Mouse (Mus musculus) CH12.LX (cell line): ENCODE measurements around the gene Slc24a1.

ENCODE experiments used
- BHLHE40 ChIP-seq: IDR thresholded peaks from 2 replicates; pipeline ENCODE4 v1.6.1; 2011; ENCODE audit warnings: mild to moderate bottlenecking, low read depth, low read length, improper control_type of control experiment
- CTCF ChIP-seq, 2 experiments: IDR thresholded peaks in 1 of 2; conservative IDR thresholded peaks in 1 of 2; 2 replicates each; pipeline ENCODE4 v1.5.1; 2011 to 2012; ENCODE audit warnings: low read depth in 2 of 2, low read length in 2 of 2, improper control_type of control experiment in 1 of 2, inconsistent platforms in 1 of 2, mild to moderate bottlenecking in 1 of 2, moderate library complexity in 1 of 2
- EP300 ChIP-seq: IDR thresholded peaks from 2 replicates; pipeline ENCODE4 v1.6.1; 2011; ENCODE audit warnings: low read length, improper control_type of control experiment
- JUND ChIP-seq: conservative IDR thresholded peaks from 2 replicates; pipeline ENCODE4 v1.6.1; 2011; ENCODE audit warnings: low read depth, low read length, improper control_type of control experiment
- MAFK ChIP-seq: IDR thresholded peaks from 2 replicates; pipeline ENCODE4 v1.6.1; 2011; ENCODE audit warnings: low read length, improper control_type of control experiment; ENCODE audit not compliant: insufficient replicate concordance
- MYC ChIP-seq: IDR thresholded peaks from 2 replicates; pipeline ENCODE4 v1.6.1; 2011; ENCODE audit warnings: low read depth, mild to moderate bottlenecking, improper control_type of control experiment, low read length
- NELFE ChIP-seq: IDR thresholded peaks from 2 replicates; pipeline ENCODE4 v1.6.1; 2011; ENCODE audit warnings: low read depth, low read length, improper control_type of control experiment
- NRF1 ChIP-seq: IDR thresholded peaks from 2 replicates; pipeline ENCODE4 v1.6.1; 2014; ENCODE audit warnings: low read depth, mild to moderate bottlenecking, inconsistent platforms, low read length, improper control_type of control experiment, moderate library complexity
- POLR2A ChIP-seq: IDR thresholded peaks from 2 replicates; pipeline ENCODE4 v1.6.1; 2011; ENCODE audit warnings: low read depth, mild to moderate bottlenecking, improper control_type of control experiment, low read length
- RCOR1 ChIP-seq: conservative IDR thresholded peaks from 2 replicates; pipeline ENCODE4 v1.6.1; 2012; ENCODE audit warnings: low read depth, mild to moderate bottlenecking, inconsistent platforms, low read length, improper control_type of control experiment
- SIN3A ChIP-seq: IDR thresholded peaks from 2 replicates; pipeline ENCODE4 v1.6.1; 2012; ENCODE audit warnings: low read length, improper control_type of control experiment, inconsistent platforms
- TBP ChIP-seq: conservative IDR thresholded peaks from 2 replicates; pipeline ENCODE4 v1.6.1; 2011; ENCODE audit warnings: low read depth, low read length, improper control_type of control experiment
- ZNF384 ChIP-seq: IDR thresholded peaks from 2 replicates; pipeline ENCODE4 v1.6.1; 2012; ENCODE audit warnings: low read depth, low read length, improper control_type of control experiment, inconsistent platforms

DNA sequence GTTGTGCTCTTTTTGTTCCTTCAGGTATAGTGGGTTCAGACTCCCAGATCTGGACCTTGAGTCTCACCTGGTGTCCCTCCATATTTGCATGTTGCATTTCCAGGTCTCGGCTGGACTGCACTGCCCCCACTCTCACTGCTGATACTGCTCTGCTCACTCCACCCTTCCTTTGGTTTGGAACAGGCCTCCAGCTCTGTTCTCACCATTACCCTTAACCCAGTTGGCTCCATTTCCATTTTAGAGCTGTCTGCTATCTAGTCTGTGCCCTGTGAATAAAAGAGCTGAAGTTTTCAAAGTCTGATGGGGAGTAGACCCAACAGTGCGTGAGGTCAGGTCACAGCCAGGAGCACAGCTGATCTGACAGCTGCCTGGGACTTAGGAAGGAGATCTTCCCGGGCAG lies 29.1 kb upstream of the Slc24a1 start:
- TF ChIP-seq BHLHE40 (no peak), EP300 (no peak), CTCF (conservative IDR thresholded peaks at IDR 0.05 in 1 of 2, IDR thresholded peaks at IDR 0.05 in 1 of 2; ENCODE audit: low read depth in 2 of 2, low read length in 2 of 2) (no peak), POLR2A (no peak), ZNF384 (no peak), NELFE (no peak), JUND (no peak), TBP (no peak), MYC (no peak), SIN3A (no peak), RCOR1 (no peak), MAFK (no peak), NRF1 (no peak)
